Mouse (Mus musculus) kidney, adult 8-10 months (tissue): ENCODE results near the gene Rbm20.
"Not testable (repeated sequence)": the region's sequence is repeated elsewhere in the genome, so short reads cannot be mapped to it uniquely, and the experiment has no call there.

ENCODE experiments used
- DNase-seq, 2 experiments: peaks; one replicate each; pipeline ENCODE4 v3.0.0; 2022

The Rbm20 gene

GRCm38 (mm10) chr19:53793994-53794890 lies 117.1 kb downstream of the Rbm20 start:
- DNase-seq, result no peak

- no peak for DNase-seq
Measured at GRCm38 (mm10) chr19:53794996-53795395, 117.9 kb downstream of the Rbm20 start.

GRCm38 (mm10) chr19:53796020-53796419 lies 118.9 kb downstream of the Rbm20 start:
- no peak for DNase-seq

- no peak for DNase-seq
Measured at GRCm38 (mm10) chr19:53797770-53798169, 120.7 kb downstream of the Rbm20 start.

GRCm38 (mm10) chr19:53799885-53800284 lies 122.8 kb downstream of the Rbm20 start:
- DNase-seq, result no peak

GRCm38 (mm10) chr19:53800365-53800999 lies 123.4 kb downstream of the Rbm20 start:
- DNase-seq, result no peak

GRCm38 (mm10) chr19:53801380-53801779 lies 124.3 kb downstream of the Rbm20 start:
- DNase-seq, result no peak

GRCm38 (mm10) chr19:53801789-53802683 lies 124.9 kb downstream of the Rbm20 start:
- no peak for DNase-seq

GRCm38 (mm10) chr19:53803954-53804353 lies 126.8 kb downstream of the Rbm20 start:
- DNase-seq, result no peak

GRCm38 (mm10) chr19:53805063-53805462 lies 128.0 kb downstream of the Rbm20 start:
- DNase-seq, result no peak

GRCm38 (mm10) chr19:53806126-53806525 lies 129.0 kb downstream of the Rbm20 start:
- DNase-seq, result no peak

GRCm38 (mm10) chr19:53806526-53807275 lies 129.6 kb downstream of the Rbm20 start:
- not testable (repeated sequence) for DNase-seq

GRCm38 (mm10) chr19:53807276-53807801 lies 130.2 kb downstream of the Rbm20 start:
- no peak for DNase-seq

GRCm38 (mm10) chr19:53808041-53808777 lies 131.1 kb downstream of the Rbm20 start:
- no peak for DNase-seq

GRCm38 (mm10) chr19:53809185-53809861 lies 132.2 kb downstream of the Rbm20 start:
- no peak for DNase-seq

GRCm38 (mm10) chr19:53810024-53810423 lies 132.9 kb downstream of the Rbm20 start:
- no peak for DNase-seq

GRCm38 (mm10) chr19:53810584-53810983 lies 133.5 kb downstream of the Rbm20 start:
- DNase-seq, result no peak

GRCm38 (mm10) chr19:53813576-53813975 lies 136.5 kb downstream of the Rbm20 start:
- no peak for DNase-seq

- DNase-seq, result no peak
Measured at GRCm38 (mm10) chr19:53815714-53816113, 138.6 kb downstream of the Rbm20 start.

GRCm38 (mm10) chr19:53816242-53816641 lies 139.1 kb downstream of the Rbm20 start:
- no peak for DNase-seq

- no peak for DNase-seq
Measured at GRCm38 (mm10) chr19:53819299-53819698, 142.2 kb downstream of the Rbm20 start.
